Mouse (Mus musculus): ENCODE measurements around the gene Gabpb2.
A peak's percentile ranks its signal among the peaks of the same experiment; 100 is the strongest.
"Not testable (repeated sequence)": the region's sequence is repeated elsewhere in the genome, so short reads cannot be mapped to it uniquely, and the experiment has no call there.

The Gabpb2 gene

DNA sequence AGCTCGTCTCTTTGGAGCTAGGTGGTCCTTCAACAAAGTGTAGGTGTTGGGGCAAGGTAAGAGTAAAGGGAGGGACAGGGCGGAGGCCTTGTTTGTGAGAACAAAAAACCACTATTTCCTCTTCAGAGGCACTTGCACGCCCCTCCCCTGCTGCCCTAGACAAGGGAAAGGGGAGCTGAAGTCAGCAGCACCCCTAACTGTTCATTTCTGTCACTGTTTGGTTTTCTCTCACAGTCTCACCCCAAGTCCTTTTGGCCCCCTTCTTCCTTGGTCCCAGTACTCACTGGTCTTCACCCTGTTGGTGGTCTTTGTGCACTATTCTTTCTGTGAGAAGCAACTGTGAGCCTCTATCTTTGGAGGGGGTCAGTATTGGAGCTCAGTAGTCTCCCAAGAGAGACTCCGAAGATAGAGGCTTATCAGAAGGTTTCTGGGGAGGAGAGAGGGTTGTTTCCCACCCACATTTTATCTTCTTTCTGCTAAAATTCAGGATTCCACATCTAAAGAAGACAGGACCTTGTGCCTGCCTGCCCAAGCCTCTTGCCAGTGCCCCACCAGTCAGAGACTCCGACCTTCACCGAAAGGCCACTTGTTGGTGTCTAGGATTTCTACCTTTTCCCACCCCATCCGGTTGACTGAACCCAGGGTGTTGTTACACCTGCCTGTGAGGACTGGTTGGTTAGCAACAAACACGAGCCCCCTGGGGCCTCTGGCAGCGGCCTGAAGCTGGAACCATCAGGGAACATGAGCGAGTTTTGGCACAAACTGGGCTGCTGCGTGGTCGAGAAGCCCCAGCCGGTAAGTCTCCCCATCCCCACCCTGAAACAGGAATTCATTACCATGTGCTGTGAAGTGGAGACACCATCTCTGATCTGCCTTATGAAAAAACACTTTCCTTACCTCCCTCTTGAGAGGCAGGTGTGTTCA lies 13.8 kb upstream of the Gabpb2 start, which contains the start of gene Mllt11:
Mllt11 (minus strand) TSS at position 874 of the 924 bp plus-strand sequence.
- peak; percentile 44 for DNase-seq

DNA sequence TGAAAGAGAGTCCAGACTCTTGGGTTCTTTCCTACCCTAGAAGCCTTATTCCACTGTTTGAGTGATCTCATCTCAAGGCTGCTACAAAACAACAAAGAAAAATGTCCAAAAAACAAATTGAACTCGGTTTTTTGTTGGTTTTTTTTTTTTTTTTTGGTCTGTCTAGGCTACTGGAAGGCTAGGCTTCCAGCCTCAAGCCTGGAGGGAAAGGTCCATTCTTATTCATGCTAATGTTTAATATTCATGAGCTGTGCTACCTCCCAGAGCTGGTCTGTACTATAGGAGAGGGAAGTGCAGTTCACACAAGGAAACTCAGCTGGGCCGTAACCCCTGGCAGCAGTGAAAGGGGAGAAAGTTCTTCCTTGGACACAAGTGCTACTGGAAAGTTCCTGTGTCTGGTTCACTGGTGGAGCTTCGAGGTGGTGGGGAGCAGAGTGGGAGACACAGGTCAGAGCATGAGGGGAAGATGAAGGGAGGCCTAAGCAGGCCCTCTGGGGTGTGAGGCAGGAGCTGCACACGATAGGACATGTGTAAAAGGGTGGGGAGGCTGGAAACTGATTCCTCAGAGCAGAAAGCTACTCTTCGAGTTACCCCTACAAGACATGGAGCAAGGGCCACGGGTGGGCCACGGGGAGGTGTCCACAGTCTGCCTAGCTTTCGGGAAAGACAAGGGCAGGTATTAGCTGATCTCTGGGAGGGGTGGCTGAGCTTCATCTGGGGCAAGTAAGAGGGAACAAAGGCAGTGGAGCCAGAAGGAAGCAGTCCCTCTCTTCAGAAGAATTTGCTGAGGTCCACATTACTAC lies 13.0 kb upstream of the Gabpb2 start:
- DNase-seq, result peak; percentile 64

DNA sequence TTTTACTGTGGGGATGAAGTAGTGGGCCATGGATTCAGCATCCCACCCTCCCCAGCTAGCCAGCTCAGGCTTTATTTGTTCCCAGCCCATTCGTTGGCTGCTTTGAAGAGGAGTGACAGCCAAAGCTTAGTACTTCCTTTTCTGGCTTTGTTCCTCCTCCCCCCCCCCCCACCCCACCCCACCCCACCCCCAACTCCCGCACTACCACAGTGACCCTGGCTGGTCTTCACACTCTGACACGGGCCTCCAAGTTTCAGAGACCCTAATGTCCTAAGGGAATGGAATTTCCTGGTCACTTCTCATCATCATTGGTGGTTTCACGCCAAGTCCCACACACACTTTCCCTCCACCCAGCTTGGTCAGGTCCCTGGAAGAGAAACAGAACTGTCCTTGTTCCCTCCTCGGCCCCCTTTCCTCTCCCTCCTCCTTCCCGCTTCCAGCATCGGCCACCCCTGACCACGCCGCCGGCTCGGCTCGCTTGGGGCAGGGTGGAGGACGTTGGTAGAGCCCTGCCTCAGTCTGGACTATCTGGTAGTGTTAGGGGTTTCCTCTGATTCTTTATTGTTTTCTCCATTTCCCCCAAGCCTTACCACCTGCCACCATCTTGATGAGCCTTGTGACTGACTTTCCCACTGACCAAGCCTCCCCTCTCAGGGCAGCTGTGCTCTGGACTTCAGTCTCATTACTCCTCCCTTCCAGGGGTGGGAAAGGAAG lies 12.2 kb upstream of the Gabpb2 start:
- DNase-seq, result peak; percentile 58

DNA sequence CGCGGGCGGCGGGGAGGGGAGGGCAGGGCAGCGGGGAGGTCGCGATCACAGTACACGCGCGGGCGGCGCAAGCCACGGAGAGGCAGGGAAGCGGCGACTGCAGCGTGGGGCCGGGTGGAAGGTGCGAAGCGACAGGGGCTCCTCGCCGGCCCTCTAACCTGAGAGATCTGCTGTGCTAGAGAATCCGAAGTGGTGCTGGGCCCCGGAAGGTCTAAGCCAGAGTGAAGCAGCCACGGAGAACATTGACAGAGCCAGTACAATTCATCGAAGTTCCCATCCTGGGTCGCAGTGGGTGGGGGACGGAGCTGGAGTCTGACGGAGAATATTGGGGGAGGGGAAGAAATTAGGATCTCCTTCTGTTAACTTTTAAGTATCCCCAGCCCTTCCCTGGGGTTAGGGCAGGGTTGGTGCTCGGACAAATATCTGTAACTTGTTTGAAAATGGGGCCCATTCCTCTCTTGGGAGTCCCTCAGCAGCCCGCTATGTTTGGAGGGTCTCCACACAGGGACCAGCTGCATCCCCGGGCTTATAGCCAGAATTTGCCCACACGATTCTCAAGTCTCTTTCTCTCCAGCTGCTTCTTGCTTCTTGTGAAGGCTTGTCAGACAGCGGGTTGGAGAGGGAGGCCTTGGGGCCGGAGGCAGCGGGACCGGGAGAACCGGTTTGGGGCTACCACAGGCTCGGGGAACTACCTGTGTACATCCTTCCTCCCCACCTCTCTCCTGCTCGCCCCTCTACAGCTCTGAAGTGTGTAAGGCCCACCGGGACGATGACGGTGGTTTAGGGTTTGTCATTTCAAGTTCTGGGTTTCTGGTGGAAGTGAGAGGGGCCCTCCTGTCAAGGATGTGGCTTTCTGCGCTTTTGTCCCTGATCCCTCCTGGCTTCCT lies 11.4 kb upstream of the Gabpb2 start:
- DNase-seq, result peak; percentile 52

DNA sequence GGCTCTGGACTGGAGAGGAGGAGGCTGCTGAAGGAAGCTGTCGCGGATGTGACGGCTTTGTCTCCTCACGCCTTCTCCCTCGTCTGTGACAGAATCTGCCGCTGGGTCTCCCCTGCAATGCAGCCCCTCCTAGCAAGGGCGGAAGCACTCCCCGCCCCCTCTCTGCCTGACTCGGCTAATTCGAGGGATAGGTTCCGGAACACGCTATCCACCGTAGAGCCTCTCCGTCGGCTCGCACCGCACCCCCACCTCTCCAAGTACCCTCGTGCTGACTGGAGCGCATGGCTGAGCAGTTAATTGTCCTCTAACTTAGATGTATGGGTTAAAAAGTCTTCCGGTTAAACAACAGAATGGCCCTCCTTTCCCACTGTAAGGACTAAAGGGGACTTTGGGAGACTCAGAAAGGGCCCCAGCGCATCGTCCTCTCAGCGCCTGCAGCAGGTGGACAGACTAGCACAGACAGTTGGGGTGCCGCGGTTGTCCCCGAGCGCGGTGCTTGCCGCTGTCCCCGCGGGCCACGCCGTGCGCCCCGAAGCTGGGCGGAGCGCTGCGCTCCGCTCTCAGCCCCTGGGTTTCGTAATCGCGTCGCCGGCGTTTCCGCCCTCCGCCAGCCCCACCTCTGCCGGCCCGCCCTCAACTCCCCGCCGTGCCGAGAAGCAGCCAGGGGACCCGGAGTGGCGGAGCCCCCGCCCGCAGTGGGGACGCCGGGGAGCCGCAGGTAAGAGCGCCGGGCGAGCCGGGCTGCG lies 10.6 kb upstream of the Gabpb2 start, which contains the start of gene Cdc42se1:
Cdc42se1 (plus strand) TSS at position 585 of the 746 bp plus-strand sequence.
- DNase-seq, result peak; percentile 93

DNA sequence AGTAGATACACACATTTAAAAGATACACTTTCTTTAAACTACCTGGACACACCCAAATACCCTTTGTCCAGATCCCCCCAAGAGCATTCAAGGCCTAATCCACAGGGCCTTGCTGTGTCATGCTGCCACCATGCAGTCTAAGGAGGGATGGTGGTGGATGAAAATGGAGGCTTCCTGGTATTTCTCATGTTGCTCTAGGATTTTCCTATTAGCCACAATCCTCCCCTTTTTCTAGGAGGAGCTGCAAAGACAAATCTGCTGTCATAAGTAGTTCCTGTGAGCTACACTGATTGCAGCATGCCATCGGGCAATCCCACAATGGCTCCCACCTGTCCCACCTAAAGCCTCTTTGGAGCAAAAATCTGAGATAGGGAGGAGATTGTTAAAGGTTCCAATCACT lies 9.5 kb upstream of the Gabpb2 start:
- no peak for DNase-seq

DNA sequence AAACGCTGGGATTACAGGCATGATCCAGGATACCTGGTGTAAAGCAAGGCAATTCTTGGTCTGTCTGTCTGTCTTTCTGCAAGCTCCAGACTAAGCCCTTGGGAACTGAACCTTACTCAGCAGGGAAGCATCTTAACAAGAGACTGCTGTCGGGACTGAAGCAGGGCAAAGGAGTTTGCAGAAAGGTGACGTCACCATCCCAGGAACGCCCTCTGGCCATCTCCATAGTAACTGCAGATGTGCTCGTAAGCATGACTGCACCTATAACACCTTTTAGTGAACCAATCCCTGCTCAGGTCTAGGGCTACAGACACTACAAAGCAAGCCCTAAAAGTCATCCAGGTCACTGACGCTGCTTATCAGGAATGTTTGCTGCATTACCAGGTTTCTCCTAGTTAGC lies 6.6 kb upstream of the Gabpb2 start:
- DNase-seq, result no peak

DNA sequence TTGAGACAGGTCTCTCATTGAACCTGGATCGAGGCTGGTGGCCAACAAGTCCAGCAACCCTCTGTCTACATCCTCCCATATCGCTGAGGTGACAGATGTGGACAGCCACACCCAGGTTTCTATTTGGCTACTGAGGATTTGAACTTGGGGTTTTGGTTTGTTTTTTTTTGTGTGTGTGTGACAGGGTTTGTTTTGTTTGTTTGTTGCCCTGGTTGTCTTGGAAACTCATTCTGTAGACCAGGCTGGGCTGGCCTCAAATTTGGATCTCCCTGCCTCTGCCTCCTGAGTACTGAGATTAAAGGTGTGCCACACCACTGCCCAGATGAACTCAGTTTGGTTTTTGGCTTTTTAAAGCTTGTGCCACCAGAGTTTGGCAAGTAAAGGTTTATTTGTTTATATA lies 5.3 kb upstream of the Gabpb2 start:
- DNase-seq, result no peak

DNA sequence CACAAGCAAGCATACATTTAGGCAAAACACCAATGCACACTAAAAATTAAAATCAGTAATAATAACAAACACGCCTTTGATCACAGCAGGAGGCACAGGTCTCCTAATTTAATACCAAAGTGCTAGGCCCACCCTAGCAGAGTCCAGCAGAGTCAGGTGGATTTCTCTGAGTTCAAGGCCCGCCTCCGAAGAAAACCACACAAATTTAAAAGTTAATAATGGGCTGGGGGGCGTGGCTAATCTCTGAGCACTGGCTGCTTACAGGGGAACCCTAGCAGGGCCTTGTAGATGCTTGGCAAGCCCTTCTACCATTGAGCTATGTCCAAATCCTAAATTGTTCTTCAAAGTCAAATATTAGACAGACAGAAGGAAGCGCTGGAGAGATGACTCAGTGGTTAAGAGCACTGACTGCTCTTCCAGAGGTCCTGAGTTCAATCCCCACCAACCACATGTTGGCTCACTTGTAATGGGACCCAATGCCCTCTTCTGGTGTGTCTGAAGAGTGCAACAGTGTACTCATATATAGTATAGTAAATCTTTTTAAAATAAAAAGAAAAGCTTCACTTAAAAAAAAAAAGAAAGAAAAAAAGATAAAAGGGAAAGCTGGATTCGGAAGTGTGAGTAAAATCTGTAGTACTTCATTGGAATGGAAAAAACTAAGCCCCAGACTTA lies 886 bp upstream of the Gabpb2 start:
- peak; percentile 71 for DNase-seq

DNA sequence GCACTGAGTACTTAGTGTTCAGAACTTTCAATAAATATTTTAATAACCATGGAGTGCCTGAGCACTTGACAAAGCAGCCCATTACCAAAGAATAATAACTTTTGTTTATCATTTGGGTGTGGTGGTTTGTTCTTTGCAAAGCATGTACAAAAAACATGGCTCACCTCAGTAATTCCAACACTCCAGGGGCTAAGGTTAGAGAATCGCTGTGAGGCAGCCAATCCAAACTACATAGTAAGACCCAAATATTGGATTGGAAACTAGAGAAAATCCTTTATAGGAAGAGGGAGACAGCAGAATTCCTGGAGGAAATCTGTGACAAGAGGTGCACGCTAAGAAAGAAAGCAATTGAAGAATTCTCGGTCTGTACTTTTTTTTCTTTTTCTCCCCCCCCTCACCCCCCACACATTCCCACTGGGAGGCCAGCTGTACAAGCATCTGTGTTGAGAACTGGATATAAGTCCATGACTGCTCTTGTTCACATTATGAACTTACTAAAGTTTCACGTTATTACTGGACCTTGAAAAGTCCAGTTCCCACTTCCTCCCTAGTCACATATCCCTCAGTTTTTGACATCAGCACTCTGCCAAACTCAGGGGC lies 961 bp downstream of the Gabpb2 start:
- DNase-seq, result no peak

DNA sequence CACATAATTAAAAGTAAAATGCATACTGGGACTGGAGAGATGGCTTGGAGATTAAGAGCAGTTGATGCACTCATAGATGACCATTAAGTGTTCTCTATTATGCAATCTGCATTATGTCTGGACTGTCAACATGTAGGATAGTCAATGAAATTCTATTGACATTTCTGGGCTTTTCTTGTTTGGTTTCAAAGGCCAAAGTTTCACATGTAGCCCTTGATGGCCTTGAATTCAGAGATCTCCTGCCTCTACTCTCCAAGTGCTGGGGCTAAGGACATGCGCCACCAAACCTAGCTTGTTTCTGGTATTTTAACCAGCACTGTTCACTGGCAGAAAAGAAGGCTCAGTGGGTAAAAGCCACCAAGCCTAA lies 4.1 kb downstream of the Gabpb2 start:
- DNase-seq, result no peak

DNA sequence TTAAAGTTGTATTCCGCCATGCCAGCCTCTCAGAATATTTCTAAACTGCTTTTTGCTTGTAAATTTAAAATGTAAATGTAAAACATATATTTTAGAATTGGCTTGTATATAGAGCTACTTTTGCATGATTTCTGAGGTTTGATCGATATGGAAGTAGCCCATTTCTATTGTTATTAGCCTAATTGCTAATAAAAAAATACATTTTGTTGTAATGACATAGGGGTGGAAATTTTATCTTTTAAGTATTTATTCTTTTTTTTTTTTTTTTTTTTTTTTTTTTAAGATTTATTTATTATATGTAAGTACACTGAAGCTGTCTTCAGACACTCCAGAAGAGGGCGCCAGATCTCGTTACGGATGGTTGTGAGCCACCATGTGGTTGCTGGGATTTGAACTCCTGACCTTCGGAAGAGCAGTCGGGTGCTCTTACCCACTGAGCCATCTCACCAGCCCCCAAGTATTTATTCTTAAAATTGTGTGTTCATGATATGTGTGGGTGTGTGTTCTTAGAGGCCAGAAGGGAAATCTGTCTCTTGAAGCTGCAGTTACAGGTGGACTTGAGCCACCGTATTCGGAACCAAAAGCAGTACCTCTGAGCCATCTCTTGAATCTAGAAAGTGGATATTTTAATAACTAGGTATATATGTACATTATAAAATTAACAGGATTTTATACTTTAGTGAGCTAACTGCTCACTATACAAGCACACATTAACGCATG lies 4.7 kb downstream of the Gabpb2 start:
- not testable (repeated sequence) for DNase-seq

DNA sequence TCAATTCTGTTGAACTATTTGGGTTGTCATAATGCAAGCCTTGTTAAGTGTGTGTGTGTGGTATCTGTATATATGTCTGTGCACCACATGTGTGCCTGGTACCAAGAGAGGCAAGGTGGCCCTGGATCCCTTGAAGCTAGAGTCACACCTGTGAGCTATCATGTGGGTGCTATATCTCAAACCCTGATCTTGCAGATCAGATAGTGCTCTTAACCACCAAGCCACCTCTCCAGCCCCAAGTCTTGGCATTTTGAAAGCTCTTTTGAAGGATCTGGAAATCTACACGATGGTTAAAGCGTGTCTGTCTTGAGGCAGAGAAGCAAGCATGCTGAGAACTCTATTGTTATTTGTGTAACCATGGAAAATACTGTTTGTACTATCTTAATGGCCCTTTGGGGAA lies 7.1 kb downstream of the Gabpb2 start:
- no peak for DNase-seq

DNA sequence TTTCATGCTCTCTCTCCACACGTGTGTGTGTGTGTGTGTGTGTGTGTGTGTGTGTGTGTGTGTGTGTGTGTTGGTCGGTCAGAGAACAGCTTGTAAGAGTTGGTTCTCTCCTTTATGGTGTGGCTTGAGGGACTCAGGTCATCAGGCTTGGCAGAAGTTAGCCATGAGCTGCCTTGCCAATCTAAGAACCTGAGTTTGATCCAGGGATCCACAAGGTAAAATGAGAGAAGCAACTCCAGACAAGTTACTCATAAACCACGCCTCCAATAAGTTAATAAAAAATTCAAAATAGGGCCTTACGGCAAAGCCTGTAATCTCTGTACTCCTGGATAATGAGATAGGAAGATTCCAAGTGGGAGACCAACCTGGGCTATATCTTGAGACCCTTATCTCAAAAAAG lies 9.4 kb downstream of the Gabpb2 start:
- DNase-seq, result no peak

DNA sequence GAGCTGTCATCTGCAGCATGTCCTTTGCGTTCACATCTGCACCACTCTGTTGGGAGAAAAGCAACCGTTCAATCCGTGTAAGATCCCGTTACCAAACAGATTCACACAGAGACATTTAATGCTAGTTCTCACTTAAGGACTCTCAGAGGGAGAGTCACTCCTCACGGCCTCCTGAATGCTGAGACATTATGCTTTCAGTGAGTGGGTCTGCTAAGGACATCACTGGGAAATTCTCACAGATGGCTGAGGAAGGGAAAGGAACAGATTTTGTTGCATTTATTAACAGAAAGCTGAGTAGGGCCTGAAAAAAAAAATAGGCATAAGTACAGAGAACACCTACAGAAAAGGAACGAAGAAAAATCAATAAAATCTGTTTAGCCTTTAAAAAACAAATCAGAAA lies 13.8 kb downstream of the Gabpb2 start:
- no peak for DNase-seq

DNA sequence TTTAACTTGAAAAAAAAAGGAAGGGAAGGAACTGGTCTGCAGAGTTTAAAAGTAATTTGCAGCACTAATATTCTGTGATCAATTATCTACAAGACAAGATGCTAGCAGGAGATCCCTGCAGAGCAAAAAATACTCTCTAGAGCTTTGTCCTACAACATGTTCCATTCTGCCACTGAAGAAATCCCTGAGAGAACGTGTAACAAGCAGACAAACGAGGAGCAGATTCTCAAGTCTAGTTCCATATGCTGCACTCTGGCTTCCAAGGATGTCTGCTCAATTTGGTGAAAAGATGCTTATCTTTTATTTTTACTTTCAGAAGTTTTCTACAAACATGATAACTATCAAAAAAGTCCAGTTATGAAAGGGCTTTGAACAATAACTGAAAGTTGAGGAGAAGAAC lies 17.2 kb downstream of the Gabpb2 start:
- DNase-seq, result no peak

DNA sequence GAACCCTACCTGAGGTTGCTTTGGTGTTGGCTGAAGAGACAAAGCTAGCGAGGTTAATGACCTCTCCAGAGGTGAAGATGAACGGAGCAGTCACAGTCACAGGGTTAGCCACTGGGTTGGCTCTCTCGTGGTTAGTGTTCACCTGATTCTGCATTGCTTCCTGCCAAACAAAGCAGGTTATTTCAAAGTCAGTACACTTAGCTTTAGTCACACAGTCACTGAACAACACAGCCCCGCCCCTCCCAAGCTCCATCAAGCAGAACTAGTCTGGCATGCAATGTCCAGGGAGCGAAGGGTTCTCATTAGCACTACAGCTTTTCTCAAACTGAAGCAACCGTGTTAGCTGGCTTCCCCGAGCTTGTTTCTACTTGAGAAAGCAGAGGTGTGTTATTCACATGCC lies 17.6 kb downstream of the Gabpb2 start:
- DNase-seq, result no peak

DNA sequence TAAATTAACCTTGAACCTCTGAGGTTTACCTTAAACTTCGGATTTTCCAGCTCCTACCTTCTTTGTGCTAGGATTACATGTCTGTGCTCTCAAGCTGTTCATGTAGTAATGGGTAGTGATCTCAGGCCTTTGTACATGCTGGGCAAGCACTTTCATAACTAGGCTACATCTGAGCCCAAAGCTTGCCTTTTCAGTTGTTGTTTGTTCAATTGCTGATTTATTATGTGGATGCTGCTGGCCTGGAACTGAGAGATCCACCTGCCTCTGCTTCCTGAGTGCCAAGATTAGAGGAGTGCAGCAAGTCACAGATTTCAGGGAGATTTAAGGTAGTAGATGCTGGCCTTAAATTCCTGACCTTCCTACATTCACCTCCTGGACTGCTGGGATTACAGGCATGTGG lies 18.6 kb downstream of the Gabpb2 start:
- DNase-seq, result no peak

DNA sequence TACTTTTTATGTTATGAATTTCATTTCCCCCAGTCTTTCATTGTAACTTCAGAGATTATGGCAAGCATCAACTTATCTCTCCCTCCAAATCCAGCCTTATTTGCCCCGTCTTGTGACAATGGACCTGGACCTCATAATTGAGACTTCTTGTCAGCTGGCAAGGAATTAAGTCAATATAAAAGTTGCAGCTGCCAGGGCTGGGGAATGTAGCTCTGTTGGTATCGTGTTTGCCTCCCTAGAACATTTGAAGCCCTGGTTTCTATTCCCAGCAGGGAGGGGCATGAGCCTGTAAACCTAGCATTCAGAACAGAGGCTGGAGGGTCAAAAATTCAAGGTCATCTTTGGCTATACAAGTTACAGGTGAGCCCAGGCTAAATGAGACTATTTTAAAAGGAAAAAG lies 21.9 kb downstream of the Gabpb2 start:
- no peak for DNase-seq

DNA sequence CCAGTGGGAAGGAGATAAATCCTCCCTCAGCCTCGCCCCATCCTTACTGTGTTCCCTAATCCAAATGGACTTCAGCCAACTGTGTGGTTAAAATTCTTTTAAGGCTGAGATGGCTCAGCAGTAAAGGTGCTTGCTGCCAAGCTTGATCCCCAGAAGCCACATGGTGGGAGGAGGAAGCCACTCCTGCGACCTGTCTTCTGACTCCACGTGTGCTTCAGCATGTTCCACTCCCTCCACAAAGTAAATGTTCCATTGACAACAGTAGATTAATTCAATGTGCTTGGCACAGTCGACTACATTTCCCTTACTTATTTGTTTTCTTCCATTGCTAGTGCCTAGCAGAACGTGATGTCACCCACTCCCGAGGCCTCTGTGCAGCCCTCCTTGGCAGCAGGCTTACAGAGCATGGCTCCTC lies 23.0 kb downstream of the Gabpb2 start:
- no peak for DNase-seq

Data from liver (tissue).